8 mouse cellular contexts compared by ENCODE assay signal in genomic region chr6:65765057-65765456, GRCm38 (mm10). TPM values are rescaled to one million over a fixed set of nuclear protein-coding genes. Genes with fewer than 3 reads are reported as not detected.
DNase-seq lines count a peak whose midpoint lies in the region; ATAC-seq and TF ChIP-seq lines count a peak whose summit lies in the region.

No protein-coding gene starts in this region.

- H3K27me3 ChIP-seq in lung, embryonic 14.5 days (ENCODE audit: insufficient read depth, low read length), result no peaks in the 10 kb centered on the region
- no peaks in the 10 kb centered on the region for H3K27me3 ChIP-seq in neural tube, embryonic 13.5 days

- DNase-seq in lung, embryonic 14.5 days, result peak; percentile 30
- DNase-seq in lung, postnatal 4 days, result no peak
- DNase-seq in embryo, embryonic 10 days (ENCODE audit: low spot score), result peak; percentile 69
- DNase-seq in heart, postnatal 10 days, result peak; percentile 26 to 44
- DNase-seq in kidney, postnatal 25 days, result peak; percentile 46 to 59
- DNase-seq in thymus, postnatal 36 days, result no peak
- no peak for DNase-seq in thymus, adult 18-20 months

- H3K4me3 ChIP-seq in lung, embryonic 14.5 days (ENCODE audit: low read depth, low read length), result no peak overlapping the region
- no peak overlapping the region for H3K4me3 ChIP-seq in neural tube, embryonic 13.5 days

- no peak overlapping the region for H3K27ac ChIP-seq in lung, embryonic 14.5 days (ENCODE audit: low read depth)
- H3K27ac ChIP-seq in neural tube, embryonic 13.5 days (replicated peaks), result peak overlapping the region; percentile 33; the same call in 1 of the 2 replicates

- no peak overlapping the region; the same call in 1 of the 2 replicates for H3K4me2 ChIP-seq in lung, embryonic 14.5 days
- H3K4me2 ChIP-seq in neural tube, embryonic 13.5 days, result no peak overlapping the region

- H3K9ac ChIP-seq in lung, embryonic 14.5 days, result no peak overlapping the region
- no peak overlapping the region for H3K9ac ChIP-seq in neural tube, embryonic 13.5 days

- H3K4me1 ChIP-seq in lung, embryonic 14.5 days (ENCODE audit: insufficient read depth), result no peaks in the 10 kb centered on the region
- H3K4me1 ChIP-seq in neural tube, embryonic 13.5 days (replicated peaks), result no peaks in the 10 kb centered on the region

- no peak for TF ChIP-seq CTCF in lung, embryonic 14.5 days (IDR thresholded peaks at IDR 0.05; ENCODE audit: low read depth)

- ATAC-seq in lung, embryonic 14.5 days (ENCODE audit: insufficient read depth), result no peak
- ATAC-seq in neural tube, embryonic 13.5 days (ENCODE audit: low read depth), result peak; percentile 91

- WGBS in lung, embryonic 14.5 days, result 24% methylated on average over 8 of the region's 8 CpGs
- WGBS in neural tube, embryonic 13.5 days, result 2% methylated on average over 8 of the region's 8 CpGs

- H3K9me3 ChIP-seq in lung, embryonic 14.5 days (ENCODE audit: low read depth, low read length), result no peaks in the 10 kb centered on the region
- H3K9me3 ChIP-seq in neural tube, embryonic 13.5 days, result no peaks in the 10 kb centered on the region

- intact Hi-C loops in heart, postnatal 10 days (cut with DNase I), result no loop called here

- no peaks in the 10 kb centered on the region for H3K36me3 ChIP-seq in lung, embryonic 14.5 days (ENCODE audit: insufficient read depth)
- H3K36me3 ChIP-seq in neural tube, embryonic 13.5 days, result no peaks in the 10 kb centered on the region

RNA-seq across cellular contexts. Expression of gene Prdm5, which starts 13.7 kb away (rescaled TPM):
- polyA plus RNA-seq in lung, embryonic 14.5 days (2014; fragmentation: Nextera tagmentation; extraction: Ambion mirVana), result 23.5 and 25.0 TPM in 2 replicates
- total RNA-seq in heart, postnatal 10 days (2021), result 10 to 100 TPM; 10.2 to 11.1 TPM
- 6.6 and 9.7 TPM in 2 replicates for polyA plus RNA-seq in neural tube, embryonic 13.5 days (2015; fragmentation: Nextera tagmentation; extraction: Ambion mirVana)

Comparison
In these comparisons a context has a peak if more than half of its experiments do, and no peak if none do; other contexts are left out.
1. DNase-seq: peak in lung, embryonic 14.5 days (single experiment), embryo, embryonic 10 days (single experiment), heart, postnatal 10 days (2 of 2) and kidney, postnatal 25 days (2 of 2); none in lung, postnatal 4 days (0 of 2), thymus, postnatal 36 days (0 of 2) and thymus, adult 18-20 months (0 of 2).